Mouse (Mus musculus) cerebellum, adult 2 months (tissue): ENCODE results near the gene Abcb11. TPM values are rescaled to one million over a fixed set of nuclear protein-coding genes. Genes with fewer than 3 reads are reported as not detected.

Source experiments
- DNase-seq, 2 experiments: peaks; one replicate each; pipeline ENCODE4 v3.0.0; 2021
- H3K27ac ChIP-seq: fragments of 200-500 bp; 2 replicates; pipeline ENCODE4 v1.5.1; 2012; ENCODE audit warnings: low read length, control low read depth, inconsistent platforms; ENCODE audit not compliant: insufficient read depth
- H3K27me3 ChIP-seq: fragments of 200-500 bp; 2 replicates; pipeline ENCODE4 v1.6.1; 2012; ENCODE audit warnings: inconsistent platforms, mild to moderate bottlenecking, low read length, moderate library complexity; ENCODE audit not compliant: control insufficient read depth, insufficient read depth
- H3K4me1 ChIP-seq: fragments of 200-500 bp; 2 replicates; pipeline ENCODE4 v1.6.1; 2011; ENCODE audit warnings: low read length; ENCODE audit not compliant: control insufficient read depth, insufficient read depth
- H3K4me3 ChIP-seq: fragments of 200-500 bp; replicated peaks from 2 replicates; pipeline ENCODE3; 2011; ENCODE audit warnings: mild to moderate bottlenecking, low read depth, low read length, control low read depth; ENCODE audit not compliant: insufficient read depth
- CTCF ChIP-seq: fragments of 200-500 bp; IDR thresholded peaks from 2 replicates; pipeline ENCODE4 v1.5.1; 2011; ENCODE audit warnings: low read depth, mild to moderate bottlenecking, control low read depth, low read length, moderate library complexity, borderline replicate concordance; ENCODE audit not compliant: insufficient read depth
- POLR2A ChIP-seq: fragments of 200-500 bp; IDR thresholded peaks from 2 replicates; pipeline ENCODE4 v1.6.1; 2011; ENCODE audit warnings: low read length, control low read depth, borderline replicate concordance; ENCODE audit not compliant: insufficient read depth
- WGBS: fragments of 180-500 bp; shearing (Covaris S2); methylation state at CpG from one replicate; pipeline ENCODE4 v1.1.7; 2018; 5-methylcytosine and 5-hydroxymethylcytosine counted together
- polyA plus RNA-seq: library from polyadenylated mRNA; depleted of rRNA; stranded (reverse); fragments of >200 nt; gene quantifications from 2 replicates; pipeline ENCODE4 v1.2.3, GENCODE M21; 2012; rRNA removed

The Abcb11 gene
- polyA plus RNA-seq = 0.06 TPM in 1 of 2 replicates, not detected in the other

- no peak for DNase-seq
- 90% methylated on average over 9 of the region's 9 CpGs for WGBS
- H3K4me1 ChIP-seq = no peaks in the 10 kb centered on the region
- H3K4me3 ChIP-seq = no peak within 1 kb of the TSS
- H3K27ac ChIP-seq = no peak within 1 kb of the TSS
- TF ChIP-seq CTCF = no peak
- no peak for TF ChIP-seq POLR2A
- H3K27me3 ChIP-seq = no peaks in the 10 kb centered on the region
Observed at GRCm38 (mm10) chr2:69342496-69343221, at the start of gene Abcb11. TSS of gene Abcb11 (minus strand) at chr2:69342616.

- Histone ChIP-seq H3K27me3 (no peaks in the 10 kb centered on the region), H3K27ac (no peak overlapping the region), H3K4me3 (no peak overlapping the region), H3K4me1 (no peaks in the 10 kb centered on the region)
- WGBS = 92% methylated on average over 3 of the region's 3 CpGs
- no peak for DNase-seq
- TF ChIP-seq CTCF (no peak), POLR2A (no peak)
Observed at GRCm38 (mm10) chr2:69386118-69386871, 43.9 kb upstream of the Abcb11 start.

- no peak for DNase-seq
- no peak overlapping the region for H3K27ac ChIP-seq
- WGBS = 87% methylated on average over 5 of the region's 5 CpGs
- no peaks in the 10 kb centered on the region for H3K4me1 ChIP-seq
- no peaks in the 10 kb centered on the region for H3K27me3 ChIP-seq
- TF ChIP-seq POLR2A (no peak), CTCF (no peak)
- H3K4me3 ChIP-seq = no peak overlapping the region
Observed at GRCm38 (mm10) chr2:69382838-69383237, 40.4 kb upstream of the Abcb11 start.

GRCm38 (mm10) chr2:69381740-69382139, 39.3 kb upstream of the Abcb11 start:
- no peaks in the 10 kb centered on the region for H3K27me3 ChIP-seq

GRCm38 (mm10) chr2:69380281-69380680, 37.9 kb upstream of the Abcb11 start, which contains the start of gene Dhrs9:
TSS of gene Dhrs9 (plus strand) at chr2:69380445.
- no peak for DNase-seq
- Histone ChIP-seq H3K4me3 (no peak within 1 kb of the TSS), H3K27me3 (no peaks in the 10 kb centered on the region), H3K4me1 (no peaks in the 10 kb centered on the region), H3K27ac (no peak within 1 kb of the TSS)
- TF ChIP-seq POLR2A = no peak
- TF ChIP-seq CTCF = no peak
- WGBS = 86% methylated on average over 13 of the region's 13 CpGs

More at GRCm38 (mm10) chr2:69381740-69382139, 39.3 kb upstream of the Abcb11 start:
- 46% methylated on average over 8 of the region's 8 CpGs for WGBS
- Histone ChIP-seq H3K4me3 (no peak overlapping the region), H3K4me1 (no peaks in the 10 kb centered on the region), H3K27ac (no peak overlapping the region)
- no peak for DNase-seq
- TF ChIP-seq POLR2A (no peak), CTCF (no peak)

- TF ChIP-seq CTCF (no peak), POLR2A (no peak)
Observed at GRCm38 (mm10) chr2:69379801-69380200, 37.4 kb upstream of the Abcb11 start.

GRCm38 (mm10) chr2:69376780-69377179, 34.4 kb upstream of the Abcb11 start:
- no peak overlapping the region for H3K4me3 ChIP-seq
- H3K27ac ChIP-seq = no peak overlapping the region
- whole genome bisulfite sequencing = 94% methylated on average over 2 of the region's 2 CpGs
- TF ChIP-seq CTCF = no peak
- TF ChIP-seq POLR2A = no peak
- no peaks in the 10 kb centered on the region for H3K4me1 ChIP-seq
- DNase-seq = no peak
- H3K27me3 ChIP-seq = no peaks in the 10 kb centered on the region

More at GRCm38 (mm10) chr2:69379801-69380200, 37.4 kb upstream of the Abcb11 start:
- Histone ChIP-seq H3K4me3 (no peak overlapping the region), H3K27me3 (no peaks in the 10 kb centered on the region), H3K4me1 (no peaks in the 10 kb centered on the region), H3K27ac (no peak overlapping the region)
- WGBS = 6% methylated on average over 1 of the region's 1 CpGs
- DNase-seq = no peak

- H3K4me3 ChIP-seq = no peak overlapping the region
- H3K4me1 ChIP-seq = no peaks in the 10 kb centered on the region
- no peak for DNase-seq
- no peak overlapping the region for H3K27ac ChIP-seq
- WGBS = 96% methylated on average over 1 of the region's 1 CpGs
- TF ChIP-seq CTCF (no peak), POLR2A (no peak)
- no peaks in the 10 kb centered on the region for H3K27me3 ChIP-seq
Observed at GRCm38 (mm10) chr2:69365275-69365674, 22.9 kb upstream of the Abcb11 start.
